In the genomic region with DNA sequence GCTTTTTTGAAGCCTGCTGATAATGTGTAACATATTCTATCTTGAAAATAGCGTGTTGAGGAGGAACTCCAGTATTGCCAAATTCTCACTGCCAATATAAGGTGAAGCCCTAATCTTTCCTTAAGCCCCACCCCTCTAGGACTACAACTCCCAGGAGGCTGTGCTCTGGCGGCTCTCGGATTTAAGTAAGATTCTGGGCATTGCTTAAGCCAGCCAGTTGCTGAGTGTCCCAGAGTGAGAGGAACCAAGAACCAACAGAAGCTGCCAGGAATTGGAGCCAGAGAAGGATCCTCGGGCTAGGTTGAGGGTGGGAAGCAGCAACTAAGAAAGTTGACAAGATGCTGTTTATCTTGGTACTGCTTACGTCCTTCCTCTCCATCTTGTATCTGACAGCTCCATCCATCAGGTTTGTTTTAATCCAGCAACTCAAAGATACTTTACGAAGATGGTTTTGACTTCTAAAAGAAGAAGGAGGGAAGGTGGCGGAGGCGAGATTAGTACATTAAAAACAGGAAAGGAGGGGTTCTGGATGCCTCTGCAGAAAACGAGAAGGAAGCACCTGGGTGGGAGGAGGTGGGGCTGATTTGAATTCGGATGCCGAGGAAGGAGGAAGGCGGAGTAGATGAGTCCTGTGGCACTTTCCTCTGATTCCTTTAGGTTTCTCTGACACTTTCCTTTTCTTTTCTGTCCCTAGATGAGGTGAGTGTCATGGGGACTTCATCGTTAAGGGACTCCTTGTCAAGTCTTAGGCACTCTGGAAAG, we compare ENCODE assay signal across 8 mouse cellular contexts. TPM values are rescaled to one million over a fixed set of nuclear protein-coding genes. Genes with fewer than 3 reads are reported as not detected.
DNase-seq lines count a peak whose midpoint lies in the region; ATAC-seq and TF ChIP-seq lines count a peak whose summit lies in the region.

A gene (plus strand): TSS at position 212 of the 762 bp plus-strand sequence.

- ATAC-seq in megakaryocyte, adult 5-6 weeks (ENCODE audit: poor library complexity, severe bottlenecking): peak; percentile 97

- peak; percentile 23 to 66 for DNase-seq in adrenal gland, adult (ENCODE audit: inconsistent age in 2 of 2, low spot score in 1 of 2)
- no peak for DNase-seq in adrenal gland, postnatal 25 days
- DNase-seq in adrenal gland, postnatal 10 days: peak; percentile 66
- DNase-seq in heart, postnatal 14 days: peak; percentile 16 to 26
- DNase-seq in layer of hippocampus, postnatal 25 days (ENCODE audit: extremely low spot score in 1 of 2, low spot score in 1 of 2): peak; percentile 12 to 20
- peak; percentile 46 to 49 for DNase-seq in right cerebral cortex, postnatal 10 days (ENCODE audit: low spot score in 2 of 2)

- no peak for TF ChIP-seq CTCF in embryonic fibroblast, embryonic 13.5 days (IDR thresholded peaks at IDR 0.05; ENCODE audit: borderline replicate concordance, insufficient read depth, low read length)

- intact Hi-C loops in heart, postnatal 14 days (cut with DNase I): no loop called here

- H3K4me1 ChIP-seq in embryonic fibroblast, embryonic 13.5 days (ENCODE audit: control insufficient read depth, insufficient read depth, low read length): no peaks in the 10 kb centered on the region

- H3K4me3 ChIP-seq in embryonic fibroblast, embryonic 13.5 days (ENCODE audit: insufficient read depth, low read length): peak within 1 kb of the TSS; percentile 34

- no peak for TF ChIP-seq POLR2A in embryonic fibroblast, embryonic 13.5 days (IDR thresholded peaks at IDR 0.05; ENCODE audit: low read depth, low read length)

- no peak within 1 kb of the TSS for H3K27ac ChIP-seq in embryonic fibroblast, embryonic 13.5 days (ENCODE audit: insufficient read depth, low read length)

RNA-seq across cellular contexts. Expression of the gene that starts here (rescaled TPM):
- total RNA-seq in adrenal gland, postnatal 25 days (2021): 0.57 and 0.82 TPM in 2 replicates
- total RNA-seq in adrenal gland, postnatal 10 days (2021): 1 to 10 TPM in 1 of 2 experiments, under 1 TPM in 1; 0.72 to 1.1 TPM
- 1.6 and 1.8 TPM in 2 replicates for polyA plus RNA-seq in embryonic fibroblast, embryonic 13.5 days (2011; ENCODE audit: insufficient read length, low read depth, missing spikeins)
- under 1 TPM; 0.26 to 0.29 TPM for total RNA-seq in heart, postnatal 14 days (2021)
- total RNA-seq in layer of hippocampus, postnatal 25 days (2021): 1 to 10 TPM; 1.8 to 2.9 TPM
- 14.8 and 21.4 TPM in 2 replicates for total RNA-seq in megakaryocyte, adult 5-6 weeks (2015)
- 15.5 and 17.2 TPM in 2 replicates for total RNA-seq in megakaryocyte, adult 5-6 weeks (2017)

Comparison
In these comparisons a context has a peak if more than half of its experiments do, and no peak if none do; other contexts are left out.
1. Peak in DNase-seq in heart, postnatal 14 days; RNA of the gene not detected or under 1 TPM.